ENCODE assay signal across 8 mouse cellular contexts in the genomic region with DNA sequence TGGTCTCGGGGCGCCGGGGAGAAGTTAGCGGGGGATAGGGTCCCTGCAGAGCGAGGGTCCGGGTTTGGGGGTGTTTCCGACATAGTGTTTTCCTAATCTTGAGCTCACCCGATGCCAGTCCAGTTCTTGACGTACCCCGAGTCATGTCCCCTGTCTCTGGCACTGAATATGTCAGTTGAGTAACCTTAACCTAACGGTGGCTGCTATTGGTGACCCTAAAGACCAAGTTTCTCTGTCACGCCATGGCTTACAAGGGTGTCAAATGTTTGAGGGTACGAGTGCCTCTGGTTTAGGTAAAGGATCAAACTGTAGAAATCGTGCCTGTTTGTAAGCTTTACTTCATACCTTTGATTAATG. TPM values are rescaled to one million over a fixed set of nuclear protein-coding genes. Genes with fewer than 3 reads are reported as not detected.
DNase-seq lines count a peak whose midpoint lies in the region; ATAC-seq lines count a peak whose summit lies in the region.

No protein-coding gene starts in this region.

- no peaks in the 10 kb centered on the region for H3K9me3 ChIP-seq in lung, embryonic 15.5 days
- H3K9me3 ChIP-seq in embryonic facial prominence, embryonic 14.5 days (ENCODE audit: control insufficient read depth, low read length): no peaks in the 10 kb centered on the region
- H3K9me3 ChIP-seq in limb, embryonic 11.5 days (ENCODE audit: control insufficient read depth, low read length): no peaks in the 10 kb centered on the region

- no peak for DNase-seq in lung, postnatal 4 days
- DNase-seq in embryonic facial prominence, embryonic 14.5 days (ENCODE audit: low spot score): peak; percentile 16
- DNase-seq in limb, embryonic 11.5 days (ENCODE audit: low spot score): no peak
- no peak for DNase-seq in cerebellum, postnatal 4 days (ENCODE audit: low spot score in 2 of 2)
- DNase-seq in layer of hippocampus, postnatal 14 days (ENCODE audit: low spot score in 2 of 2): no peak
- no peak for DNase-seq in layer of hippocampus, postnatal 10 days (ENCODE audit: low spot score in 2 of 2)

- H3K4me1 ChIP-seq in lung, embryonic 15.5 days: peaks cover 8% of the 10 kb centered on the region
- H3K4me1 ChIP-seq in embryonic facial prominence, embryonic 14.5 days (ENCODE audit: control insufficient read depth, insufficient read depth, low read length): peaks cover 7% of the 10 kb centered on the region; the same call in 1 of the 2 replicates
- 0 out of 2 replicates have a peak, but pooled peaks cover 3% of the 10 kb centered on the region for H3K4me1 ChIP-seq in limb, embryonic 11.5 days (ENCODE audit: control insufficient read depth, insufficient read depth, low read length)

- under 1% methylated on average over 14 of the region's 14 CpGs for WGBS in lung, embryonic 15.5 days
- 4% methylated on average over 14 of the region's 14 CpGs for WGBS in embryonic facial prominence, embryonic 14.5 days
- 6% methylated on average over 14 of the region's 14 CpGs for WGBS in limb, embryonic 11.5 days

- peak overlapping the region; percentile 78 for H3K4me2 ChIP-seq in lung, embryonic 15.5 days
- peak overlapping the region; percentile 68 for H3K4me2 ChIP-seq in embryonic facial prominence, embryonic 14.5 days (ENCODE audit: low read depth, low read length)
- peak overlapping the region; percentile 56 for H3K4me2 ChIP-seq in limb, embryonic 11.5 days (ENCODE audit: low read depth, severe bottlenecking)

- no peaks in the 10 kb centered on the region for H3K36me3 ChIP-seq in lung, embryonic 15.5 days
- no peaks in the 10 kb centered on the region for H3K36me3 ChIP-seq in embryonic facial prominence, embryonic 14.5 days (ENCODE audit: control insufficient read depth, insufficient read depth, low read length)
- H3K36me3 ChIP-seq in limb, embryonic 11.5 days (ENCODE audit: control insufficient read depth, insufficient read depth, low read length): no peaks in the 10 kb centered on the region

- H3K4me3 ChIP-seq in lung, embryonic 15.5 days: peak overlapping the region; percentile 91
- peak overlapping the region; percentile 64 for H3K4me3 ChIP-seq in embryonic facial prominence, embryonic 14.5 days (ENCODE audit: low read depth, low read length)
- peak overlapping the region; percentile 68 for H3K4me3 ChIP-seq in limb, embryonic 11.5 days (ENCODE audit: low read depth, low read length)

- no peaks in the 10 kb centered on the region for H3K27me3 ChIP-seq in lung, embryonic 15.5 days
- H3K27me3 ChIP-seq in embryonic facial prominence, embryonic 14.5 days (replicated peaks; ENCODE audit: control insufficient read depth, insufficient read depth, low read length): no peaks in the 10 kb centered on the region
- no peaks in the 10 kb centered on the region for H3K27me3 ChIP-seq in limb, embryonic 11.5 days (ENCODE audit: control insufficient read depth, insufficient read depth, low read length)

- H3K27ac ChIP-seq in lung, embryonic 15.5 days: peak overlapping the region; percentile 99
- peak overlapping the region; percentile 95 for H3K27ac ChIP-seq in embryonic facial prominence, embryonic 14.5 days (replicated peaks; ENCODE audit: low read depth, low read length)
- H3K27ac ChIP-seq in limb, embryonic 11.5 days (replicated peaks; ENCODE audit: low read depth, low read length): peak overlapping the region; percentile 97; the same call in 1 of the 2 replicates

- no peak for ATAC-seq in lung, embryonic 15.5 days (ENCODE audit: borderline replicate concordance, extremely low read depth, low FRiP score, low TSS enrichment)
- no peak; the same call in 1 of the 2 replicates for ATAC-seq in embryonic facial prominence, embryonic 14.5 days (ENCODE audit: low read depth)
- ATAC-seq in limb, embryonic 11.5 days (ENCODE audit: insufficient number of reproducible peaks, low FRiP score, low TSS enrichment, low read depth): no peak; the same call in 1 of the 2 replicates
- 0 out of 2 replicates have a peak, but pooled peaks have one; percentile 2 for ATAC-seq in neutrophil, adult 5-6 weeks (ENCODE audit: extremely low read depth, insufficient number of reproducible peaks, low FRiP score, poor library complexity, severe bottlenecking)

- peak overlapping the region; percentile 92 for H3K9ac ChIP-seq in lung, embryonic 15.5 days
- H3K9ac ChIP-seq in embryonic facial prominence, embryonic 14.5 days (ENCODE audit: low read depth, low read length): peak overlapping the region; percentile 79
- peak overlapping the region; percentile 93 for H3K9ac ChIP-seq in limb, embryonic 11.5 days (ENCODE audit: low read length)

RNA-seq across cellular contexts. Expression of gene Odf2l, which starts 0.6 kb away (rescaled TPM):
- 15.1 and 16.8 TPM in 2 replicates for polyA plus RNA-seq in lung, embryonic 15.5 days (2015; fragmentation: Nextera tagmentation; extraction: Ambion mirVana)
- 12.6 and 16.0 TPM in 2 replicates for polyA plus RNA-seq in embryonic facial prominence, embryonic 14.5 days (2014; fragmentation: Nextera tagmentation; extraction: Ambion mirVana)
- polyA plus RNA-seq in limb, embryonic 11.5 days (2014; fragmentation: Nextera tagmentation; extraction: Ambion mirVana): 20.7 and 20.9 TPM in 2 replicates
- total RNA-seq in neutrophil, adult 5-6 weeks (2017): 20.5 and 22.7 TPM in 2 replicates
- 10 to 100 TPM; 17.1 to 22.7 TPM for total RNA-seq in layer of hippocampus, postnatal 14 days (2021)
- total RNA-seq in layer of hippocampus, postnatal 10 days (2021): 10 to 100 TPM; 18.4 to 20.4 TPM

RNA-seq across cellular contexts. Expression of gene Clca2, which starts 19.7 kb away (rescaled TPM):
- 0.37 and 0.52 TPM in 2 replicates for polyA plus RNA-seq in lung, embryonic 15.5 days (2015; fragmentation: Nextera tagmentation; extraction: Ambion mirVana)
- 0.69 and 0.95 TPM in 2 replicates for polyA plus RNA-seq in embryonic facial prominence, embryonic 14.5 days (2014; fragmentation: Nextera tagmentation; extraction: Ambion mirVana)
- polyA plus RNA-seq in limb, embryonic 11.5 days (2014; fragmentation: Nextera tagmentation; extraction: Ambion mirVana): 0.04 and 0.13 TPM in 2 replicates
- not detected in 2 replicates for total RNA-seq in neutrophil, adult 5-6 weeks (2017)
- total RNA-seq in layer of hippocampus, postnatal 14 days (2021): under 1 TPM in 1 of 2 experiments, not detected in 1; 0.07 TPM
- total RNA-seq in layer of hippocampus, postnatal 10 days (2021): under 1 TPM in 1 of 2 experiments, not detected in 1; 0.21 TPM
